Mouse (Mus musculus) central nervous system, embryonic 11.5 days (tissue): ENCODE measurements around the gene Aaas. TPM values are rescaled to one million over a fixed set of nuclear protein-coding genes. Genes with fewer than 3 reads are reported as not detected.

Source experiments
- polyA plus RNA-seq: library from polyadenylated mRNA; depleted of rRNA; stranded (reverse); fragments of >200 nt; gene quantifications from 2 replicates; pipeline ENCODE4 v1.2.3, GENCODE M21; 2012; rRNA removed

Aaas gene
- polyA plus RNA-seq, result 63.0 and 69.9 TPM in 2 replicates

DNA sequence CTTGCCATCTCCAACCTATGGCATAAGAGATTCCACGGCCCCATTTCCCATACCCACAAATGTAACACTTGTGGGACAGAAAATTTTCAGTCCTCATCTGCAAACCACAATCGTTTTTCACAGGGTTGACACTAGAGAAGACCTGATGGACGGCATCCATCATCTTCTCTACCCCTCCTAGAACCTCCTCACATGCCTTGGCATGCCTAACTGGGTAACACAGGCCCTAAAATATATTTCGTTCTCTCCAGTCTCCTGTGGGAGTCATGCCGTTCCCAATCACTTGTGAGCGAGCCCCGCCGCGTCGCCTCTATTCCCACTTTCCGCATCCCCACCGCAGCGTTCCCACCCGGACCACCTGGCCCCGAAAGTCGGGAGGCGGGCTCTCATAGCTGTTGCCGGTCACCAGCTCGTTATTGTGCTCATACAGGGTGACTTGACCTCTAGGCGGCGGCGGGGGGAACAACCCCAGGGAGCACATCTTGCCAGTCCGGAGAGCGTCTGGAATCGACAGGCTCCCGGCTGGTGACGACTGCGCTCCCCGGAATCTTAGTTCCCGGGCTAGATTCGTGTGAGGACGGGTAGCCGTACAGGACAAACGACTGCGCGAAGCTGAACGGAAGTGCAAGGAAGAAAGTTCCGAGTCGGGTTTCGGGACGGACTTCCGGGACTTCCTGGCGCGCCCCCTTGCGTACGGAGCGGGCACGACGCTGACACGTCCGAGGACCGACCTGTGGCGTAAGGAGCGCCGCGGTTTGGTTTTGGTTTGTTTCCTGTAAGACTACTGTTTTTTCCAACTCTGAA, at the start of gene Aaas:
Gene Aaas (minus strand): TSS at position 634 of the 804 bp plus-strand sequence.

DNA sequence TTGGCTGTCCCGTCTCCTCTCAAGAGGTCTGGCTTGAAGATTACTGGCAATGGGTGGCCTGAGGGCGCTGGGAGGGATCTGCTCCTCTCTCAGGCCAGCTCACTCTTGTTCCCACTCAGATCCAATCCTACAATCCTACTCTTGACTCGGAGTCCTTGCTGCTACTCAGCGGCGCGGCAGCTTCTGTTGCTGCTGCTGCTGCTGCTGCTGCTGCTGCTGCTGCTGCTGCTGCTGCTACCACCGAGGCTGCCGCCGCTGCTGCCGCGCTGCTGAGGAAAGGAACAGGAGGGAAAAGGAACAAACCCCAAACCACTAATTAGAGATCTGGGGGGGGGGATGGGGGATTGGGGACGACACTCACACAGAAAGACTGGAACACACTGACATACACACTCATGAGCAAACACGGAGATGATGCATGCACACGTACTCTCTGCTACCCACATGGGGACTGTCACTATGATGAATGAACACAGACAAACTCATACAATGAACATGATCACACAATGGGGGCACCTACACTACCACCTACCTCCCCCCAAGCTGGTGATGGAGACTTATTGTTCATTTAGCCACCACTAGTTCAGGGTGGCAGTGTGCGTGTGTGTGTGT, 16.3 kb upstream of the Aaas start, which contains the start of gene Sp7:
Gene Sp7 (minus strand): TSS at position 450 of the 612 bp plus-strand sequence.

DNA sequence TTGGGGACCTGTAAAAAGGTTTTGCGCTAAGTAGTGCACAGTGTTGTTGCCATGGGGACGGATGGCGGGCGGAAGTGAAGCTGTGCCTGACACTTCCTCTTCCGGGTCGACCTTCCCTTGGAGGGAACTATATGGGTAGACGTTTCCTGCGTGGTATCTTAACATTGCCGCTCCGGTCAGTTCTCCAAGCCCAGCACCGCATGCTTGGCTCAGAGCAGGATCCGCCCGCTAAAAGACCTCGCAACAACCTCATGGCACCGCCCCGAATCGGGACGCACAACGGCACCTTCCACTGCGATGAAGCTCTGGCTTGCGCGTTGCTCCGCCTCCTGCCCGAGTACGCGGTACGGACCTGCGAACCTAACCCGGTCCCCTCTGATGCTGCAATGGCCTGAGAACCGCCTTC, 19.0 kb downstream of the Aaas start, which contains the start of gene Myg1:
Gene Myg1 (plus strand): TSS at position 100 of the 406 bp plus-strand sequence.

DNA sequence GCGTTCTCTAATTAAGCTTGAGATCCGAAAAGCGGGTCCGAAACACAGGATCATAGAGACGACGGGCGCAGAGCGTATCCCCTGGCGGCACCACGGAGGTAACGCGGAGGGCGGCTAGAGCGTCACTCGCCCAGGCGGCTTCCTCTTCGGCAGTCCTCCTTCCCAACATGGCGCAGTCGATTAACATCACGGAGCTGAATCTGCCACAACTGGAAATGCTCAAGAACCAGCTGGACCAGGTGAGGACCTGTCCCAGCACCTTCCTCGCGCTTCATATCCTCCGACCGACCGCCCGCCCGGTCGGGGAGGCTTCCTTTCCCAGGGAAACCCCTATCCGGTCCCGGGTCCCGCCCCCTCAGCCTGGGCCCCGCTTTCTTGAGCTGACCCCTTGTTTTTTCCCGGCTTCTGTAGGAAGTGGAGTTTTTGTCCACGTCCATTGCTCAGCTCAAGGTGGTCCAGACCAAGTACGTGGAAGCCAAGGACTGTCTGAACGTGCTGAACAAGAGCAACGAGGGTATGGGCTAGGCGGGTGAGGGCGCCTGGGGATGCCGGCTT, 24.5 kb downstream of the Aaas start, which contains the start of gene Pfdn5:
Gene Pfdn5 (plus strand): TSS at position 95 of the 555 bp plus-strand sequence.

DNA sequence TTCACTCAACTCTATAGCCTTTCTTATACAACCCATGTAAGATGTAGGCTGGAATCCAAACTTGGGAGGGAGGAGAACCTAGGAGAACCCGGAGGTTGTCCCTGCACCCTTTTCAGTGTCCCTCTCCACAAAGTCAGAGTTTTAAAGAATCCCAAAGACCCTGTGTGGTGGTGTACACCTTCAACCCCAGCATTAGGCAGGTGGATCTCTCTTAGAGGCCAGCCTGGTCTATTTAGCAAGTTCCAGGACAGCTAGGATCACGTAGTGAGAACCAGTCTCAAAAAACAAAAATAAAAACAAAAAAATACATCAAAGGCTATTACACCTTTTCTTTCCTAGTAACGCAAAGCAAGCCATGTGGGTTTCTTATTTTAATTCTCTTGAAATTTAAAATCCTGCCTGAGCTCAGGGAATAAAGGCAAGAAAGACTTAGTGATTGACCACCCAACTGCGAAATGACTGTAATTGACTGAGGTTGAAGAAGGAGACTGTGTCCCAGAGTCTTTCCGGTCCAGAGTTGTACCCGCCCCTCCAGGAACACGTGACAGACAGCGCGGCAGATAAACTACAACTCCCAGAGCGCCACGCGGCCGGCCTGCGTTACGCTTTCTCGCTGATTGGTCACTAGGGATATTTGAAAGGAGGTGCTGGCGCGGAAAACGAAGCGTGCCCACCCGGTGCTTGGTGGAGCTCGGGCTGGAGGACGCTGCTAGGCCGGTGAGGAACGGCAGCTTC, 54.8 kb downstream of the Aaas start, which contains the start of gene Espl1:
Gene Espl1 (plus strand): TSS at position 634 of the 735 bp plus-strand sequence.

Other genes starting within 250 kb of the Aaas start
- 21.5 and 22.7 TPM in 2 replicates for gene Spryd3, start 214.5 kb downstream of the Aaas start, polyA plus RNA-seq
- gene Igfbp6, start 206.4 kb downstream of the Aaas start, polyA plus RNA-seq, result 0.30 and 0.66 TPM in 2 replicates
- 1.5 and 3.2 TPM in 2 replicates for gene Soat2, start 200.2 kb downstream of the Aaas start, polyA plus RNA-seq
- gene Zfp740, start 147.5 kb downstream of the Aaas start, polyA plus RNA-seq, result 108 and 110 TPM in 2 replicates
- 49.1 and 56.8 TPM in 2 replicates for gene Csad, start 146.0 kb downstream of the Aaas start, polyA plus RNA-seq
- gene Itgb7, start 118.8 kb downstream of the Aaas start, polyA plus RNA-seq, result 0.73 and 0.90 TPM in 2 replicates
- 13.7 and 38.6 TPM in 2 replicates for gene Rarg, start 93.3 kb downstream of the Aaas start, polyA plus RNA-seq
- 0.38 and 1.4 TPM in 2 replicates for gene Gm9918, start 80.2 kb downstream of the Aaas start, polyA plus RNA-seq
- gene Mfsd5, start 71.3 kb downstream of the Aaas start, polyA plus RNA-seq, result 33.8 and 34.8 TPM in 2 replicates
- 45.6 and 46.7 TPM in 2 replicates for gene Espl1, start 54.5 kb downstream of the Aaas start, polyA plus RNA-seq
- gene Pfdn5, start 24.7 kb downstream of the Aaas start, polyA plus RNA-seq, result 419 and 461 TPM in 2 replicates
- gene Myg1, start 19.1 kb downstream of the Aaas start, polyA plus RNA-seq, result 106 and 130 TPM in 2 replicates
- gene Sp7, start 16.4 kb upstream of the Aaas start, polyA plus RNA-seq, result 0.40 and 1.6 TPM in 2 replicates
- gene Sp1, start 55.4 kb upstream of the Aaas start, polyA plus RNA-seq, result 20.3 and 35.0 TPM in 2 replicates
- gene Amhr2, start 94.6 kb upstream of the Aaas start, polyA plus RNA-seq, result 0.61 and 1.5 TPM in 2 replicates
- gene Prr13, start 108.3 kb upstream of the Aaas start, polyA plus RNA-seq, result 62.1 and 64.4 TPM in 2 replicates
- gene Pcbp2, start 119.8 kb upstream of the Aaas start, polyA plus RNA-seq, result 452 and 807 TPM in 2 replicates
- not detected in 2 replicates for gene Gm10337, start 153.0 kb upstream of the Aaas start, polyA plus RNA-seq
- gene Map3k12, start 166.3 kb upstream of the Aaas start, polyA plus RNA-seq, result 38.4 and 39.6 TPM in 2 replicates
- gene Tarbp2, start 167.4 kb upstream of the Aaas start, polyA plus RNA-seq, result 88.9 and 120 TPM in 2 replicates
- gene Npff, start 174.2 kb upstream of the Aaas start, polyA plus RNA-seq, result 4.2 and 6.4 TPM in 2 replicates